Mouse (Mus musculus): Measurements from ENCODE around the gene Oscp1. TPM values are rescaled to one million over a fixed set of nuclear protein-coding genes. Genes with fewer than 3 reads are reported as not detected.

Oscp1 gene
- 0.75 and 0.83 TPM in 2 replicates for total RNA-seq (2015)
- total RNA-seq (2017): 4.0 and 5.7 TPM in 2 replicates

- peak; percentile 92 for ATAC-seq (ENCODE audit: poor library complexity, severe bottlenecking)
These were observed at the start of gene Oscp1 for GRCm38 (mm10) chr4:126058134-126058996. TSS of gene Oscp1 (plus strand) at chr4:126058565.

- peak; percentile 80 for ATAC-seq (ENCODE audit: poor library complexity, severe bottlenecking)
These were observed 40.6 kb upstream of the Oscp1 start for GRCm38 (mm10) chr4:126017676-126018332.

- ATAC-seq (ENCODE audit: poor library complexity, severe bottlenecking): peak; percentile 57
These were observed 39.3 kb upstream of the Oscp1 start for GRCm38 (mm10) chr4:126018966-126019538.

- peak; percentile 77 for ATAC-seq (ENCODE audit: poor library complexity, severe bottlenecking)
These were observed 34.0 kb upstream of the Oscp1 start, which contains the start of gene Csf3r for GRCm38 (mm10) chr4:126024303-126024900. TSS of gene Csf3r (plus strand) at chr4:126024550.

GRCm38 (mm10) chr4:126025801-126026200 lies 32.6 kb upstream of the Oscp1 start:
- ATAC-seq (ENCODE audit: poor library complexity, severe bottlenecking): no peak

- ATAC-seq (ENCODE audit: poor library complexity, severe bottlenecking): peak; percentile 18; the same call in 1 of the 2 replicates
These were observed 30.4 kb upstream of the Oscp1 start for GRCm38 (mm10) chr4:126027980-126028379.

- no peak for ATAC-seq (ENCODE audit: poor library complexity, severe bottlenecking)
These were observed 29.3 kb upstream of the Oscp1 start for GRCm38 (mm10) chr4:126029042-126029441.

GRCm38 (mm10) chr4:126030705-126031104 lies 27.7 kb upstream of the Oscp1 start:
- peak; percentile 70 for ATAC-seq (ENCODE audit: poor library complexity, severe bottlenecking)

GRCm38 (mm10) chr4:126035413-126035812 lies 23.0 kb upstream of the Oscp1 start:
- peak; percentile 54 for ATAC-seq (ENCODE audit: poor library complexity, severe bottlenecking)

GRCm38 (mm10) chr4:126046851-126047585 lies 11.3 kb upstream of the Oscp1 start, which contains the start of gene Mrps15:
TSS of gene Mrps15 (plus strand) at chr4:126046925.
- peak; percentile 90 for ATAC-seq (ENCODE audit: poor library complexity, severe bottlenecking)

GRCm38 (mm10) chr4:126051617-126052016 lies 6.7 kb upstream of the Oscp1 start:
- ATAC-seq (ENCODE audit: poor library complexity, severe bottlenecking): peak; percentile 39; the same call in 1 of the 2 replicates

- peak; percentile 43 for ATAC-seq (ENCODE audit: poor library complexity, severe bottlenecking)
These were observed 895 bp upstream of the Oscp1 start for GRCm38 (mm10) chr4:126057207-126058133.

GRCm38 (mm10) chr4:126058997-126059362 lies 615 bp downstream of the Oscp1 start:
- ATAC-seq (ENCODE audit: poor library complexity, severe bottlenecking): no peak

GRCm38 (mm10) chr4:126062856-126063255 lies 4.5 kb downstream of the Oscp1 start:
- no peak for ATAC-seq (ENCODE audit: poor library complexity, severe bottlenecking)

GRCm38 (mm10) chr4:126065241-126065640 lies 6.9 kb downstream of the Oscp1 start:
- ATAC-seq (ENCODE audit: poor library complexity, severe bottlenecking): peak; percentile 87

- ATAC-seq (ENCODE audit: poor library complexity, severe bottlenecking): peak; percentile 66
These were observed 9.2 kb downstream of the Oscp1 start for GRCm38 (mm10) chr4:126067401-126068077.

- ATAC-seq (ENCODE audit: poor library complexity, severe bottlenecking): no peak
These were observed 10.5 kb downstream of the Oscp1 start for GRCm38 (mm10) chr4:126068842-126069241.

- no peak for ATAC-seq (ENCODE audit: poor library complexity, severe bottlenecking)
These were observed 19.5 kb downstream of the Oscp1 start for GRCm38 (mm10) chr4:126077833-126078232.

GRCm38 (mm10) chr4:126079266-126079665 lies 20.9 kb downstream of the Oscp1 start:
- no peak for ATAC-seq (ENCODE audit: poor library complexity, severe bottlenecking)
